Mouse (Mus musculus) pancreas, adult 10 weeks (tissue): ENCODE measurements around the gene E130311K13Rik. TPM values are rescaled to one million over a fixed set of nuclear protein-coding genes. Genes with fewer than 3 reads are reported as not detected.

Experiments used
- polyA plus RNA-seq: library from polyadenylated mRNA; stranded (reverse); fragments of 350-450 nt; fragmentation: Illumina TruSeq; extraction: RNeasy Lipid Tissue Mini Kit (QIAGEN cat#74804); gene quantifications from one replicate; pipeline ENCODE4 v1.2.3, GENCODE M21; 2015; ENCODE audit warnings: low read depth, low replicate concordance; ENCODE audit not compliant: insufficient read depth

E130311K13Rik gene
- polyA plus RNA-seq: 1.3 TPM

GRCm38 (mm10) chr3:63928878-63929859, at the start of gene E130311K13Rik:
Gene E130311K13Rik (minus strand): TSS chr3:63929472.

GRCm38 (mm10) chr3:63975955-63976908, 47.0 kb upstream of the E130311K13Rik start, which contains the start of gene Gmps:
Gene Gmps (plus strand): TSS chr3:63976106.

GRCm38 (mm10) chr3:63964100-63964921, 35.0 kb upstream of the E130311K13Rik start, which contains the start of gene Slc33a1:
Gene Slc33a1 (minus strand): TSS chr3:63964768.

GRCm38 (mm10) chr3:63899309-63899695, 30.0 kb downstream of the E130311K13Rik start, which contains the start of gene Plch1:
Gene Plch1 (minus strand): TSS chr3:63899472.

Other genes starting within 250 kb of the E130311K13Rik start
- gene Plch1, start 30.0 kb downstream of the E130311K13Rik start, polyA plus RNA-seq: 1.3 TPM
- gene Slc33a1, start 35.3 kb upstream of the E130311K13Rik start, polyA plus RNA-seq: 8.0 TPM
- gene Gmps, start 46.6 kb upstream of the E130311K13Rik start, polyA plus RNA-seq: 3.2 TPM
- gene Vmn2r1, start 152.1 kb upstream of the E130311K13Rik start, polyA plus RNA-seq: not detected
- not detected for gene Vmn2r2, start 212.5 kb upstream of the E130311K13Rik start, polyA plus RNA-seq